Mouse (Mus musculus) G1E (cell line): ENCODE measurements around the gene Scgb2b26. TPM values are rescaled to one million over a fixed set of nuclear protein-coding genes. Genes with fewer than 3 reads are reported as not detected.
"Not testable (repeated sequence)": the region's sequence is repeated elsewhere in the genome, so short reads cannot be mapped to it uniquely, and the experiment has no call there.

Source experiments
- ATAC-seq: 2 replicates; pipeline ENCODE4 v1.8.0; 2016; ENCODE audit warnings: mild to moderate bottlenecking; ENCODE audit not compliant: insufficient number of reproducible peaks, poor library complexity, low FRiP score, severe bottlenecking; ENCODE audit errors: extremely low read depth
- DNase-seq: peaks from one replicate; pipeline ENCODE4 v3.0.0; 2012; ENCODE audit warnings: low spot score
- H3K27me3 ChIP-seq: 2 replicates; pipeline ENCODE4 v1.6.1; 2012; ENCODE audit warnings: mild to moderate bottlenecking, low read length, inconsistent platforms; ENCODE audit not compliant: insufficient read depth
- H3K36me3 ChIP-seq: replicated peaks from 2 replicates; pipeline ENCODE3; 2012; ENCODE audit warnings: mild to moderate bottlenecking, inconsistent platforms
- H3K4me1 ChIP-seq: 2 replicates; pipeline ENCODE4 v1.6.1; 2012; ENCODE audit warnings: low read depth, low read length, inconsistent platforms, mixed read lengths; ENCODE audit not compliant: insufficient read depth
- H3K4me3 ChIP-seq: 2 replicates; pipeline ENCODE4 v1.5.1; 2012; ENCODE audit warnings: low read depth, mild to moderate bottlenecking, inconsistent platforms, low read length, moderate library complexity, mixed read lengths
- H3K9me3 ChIP-seq: replicated peaks from 2 replicates; pipeline ENCODE4 v1.6.1; 2012; ENCODE audit warnings: inconsistent platforms
- CTCF ChIP-seq: IDR thresholded peaks from 2 replicates; pipeline ENCODE4 v1.5.1; 2012; ENCODE audit warnings: low read depth, low read length, inconsistent platforms, mixed read lengths
- GATA1 ChIP-seq: IDR thresholded peaks from 2 replicates; pipeline ENCODE4 v1.6.1; 2012; ENCODE audit warnings: borderline replicate concordance, low read length, inconsistent platforms, mixed read lengths
- GATA2 ChIP-seq: IDR thresholded peaks from 2 replicates; pipeline ENCODE4 v1.6.1; 2012; ENCODE audit warnings: low read depth, low read length, inconsistent platforms, borderline replicate concordance
- POLR2AphosphoS5 ChIP-seq: IDR thresholded peaks from 2 replicates; pipeline ENCODE4 v1.6.1; 2012; ENCODE audit warnings: low read depth, low read length, inconsistent platforms; ENCODE audit not compliant: insufficient replicate concordance
- TAL1 ChIP-seq: conservative IDR thresholded peaks from 2 replicates; pipeline ENCODE4 v1.6.1; 2012; ENCODE audit warnings: low read depth, low read length, inconsistent platforms, mixed read lengths
- polyA plus RNA-seq: library from polyadenylated mRNA; stranded (reverse); fragments of >175 nt; gene quantifications from 2 replicates; pipeline ENCODE4 v1.2.3, GENCODE M21; 2012
- total RNA-seq, 2 experiments: library from RNA; stranded (forward) in 1 of 2; stranded (reverse) in 1 of 2; fragments of 200-1000 nt in 1 of 2; fragments of >200 nt in 1 of 2; fragmentation: Nextera tagmentation in 1 of 2; gene quantifications; 2 replicates each; pipeline ENCODE4 v1.2.3; 2014 to 2017

Gene Scgb2b26
- total RNA-seq (2014; fragmentation: Nextera tagmentation) (not detected in 2 replicates), total RNA-seq (2017) (not detected in 2 replicates), polyA plus RNA-seq (not detected in 2 replicates)

- no peak within 1 kb of the TSS for H3K4me3 ChIP-seq
- DNase-seq (no peak), ATAC-seq (no peak)
- H3K36me3 ChIP-seq: no peaks in the 10 kb centered on the region
- no peaks in the 10 kb centered on the region for H3K27me3 ChIP-seq
- H3K9me3 ChIP-seq: peaks cover 2% of the 10 kb centered on the region; the same call in 1 of the 2 replicates
- TF ChIP-seq POLR2AphosphoS5: no peak
- no peaks in the 10 kb centered on the region for H3K4me1 ChIP-seq
These were observed at the start of gene Scgb2b26 for GRCm38 (mm10) chr7:33944940-33945339. TSS of gene Scgb2b26 (minus strand) at chr7:33945040.

GRCm38 (mm10) chr7:33982281-33982680 lies 37.4 kb upstream of the Scgb2b26 start:
- DNase-seq, H3K27me3 ChIP-seq, H3K4me3 ChIP-seq, H3K9me3 ChIP-seq, ATAC-seq, H3K4me1 ChIP-seq, H3K36me3 ChIP-seq: not testable (repeated sequence)
- TF ChIP-seq CTCF: 0 out of 2 replicates have a peak, but pooled peaks have one; percentile 6

- ATAC-seq (no peak), DNase-seq (no peak)
- Histone ChIP-seq H3K36me3 (no peaks in the 10 kb centered on the region), H3K9me3 (no peaks in the 10 kb centered on the region), H3K4me1 (no peaks in the 10 kb centered on the region), H3K27me3 (no peaks in the 10 kb centered on the region), H3K4me3 (no peak overlapping the region)
- TF ChIP-seq TAL1 (no peak), GATA1 (no peak), GATA2 (no peak), CTCF (no peak), POLR2AphosphoS5 (no peak)
These were observed 41.9 kb downstream of the Scgb2b26 start for GRCm38 (mm10) chr7:33902982-33903381.

GRCm38 (mm10) chr7:33900803-33901202 lies 44.0 kb downstream of the Scgb2b26 start:
- Histone ChIP-seq H3K4me1 (no peaks in the 10 kb centered on the region), H3K9me3 (no peaks in the 10 kb centered on the region), H3K27me3 (no peaks in the 10 kb centered on the region), H3K36me3 (no peaks in the 10 kb centered on the region), H3K4me3 (no peak overlapping the region)
- ATAC-seq: no peak
- TF ChIP-seq TAL1 (no peak), CTCF (no peak), GATA2 (no peak), GATA1 (no peak), POLR2AphosphoS5 (no peak)
- DNase-seq: no peak

GRCm38 (mm10) chr7:33900007-33900406 lies 44.8 kb downstream of the Scgb2b26 start:
- Histone ChIP-seq H3K4me3 (no peak overlapping the region), H3K4me1 (no peaks in the 10 kb centered on the region), H3K27me3 (no peaks in the 10 kb centered on the region), H3K9me3 (no peaks in the 10 kb centered on the region), H3K36me3 (no peaks in the 10 kb centered on the region)
- DNase-seq (no peak), ATAC-seq (no peak)
- no peak for TF ChIP-seq TAL1
- TF ChIP-seq GATA2: no peak
- TF ChIP-seq POLR2AphosphoS5: no peak

Other genes with a start within 250 kb of the Scgb2b26 start
- gene Scgb2b24, start 205.7 kb downstream of the Scgb2b26 start, total RNA-seq (2014; fragmentation: Nextera tagmentation): not detected in 2 replicates
- gene Scgb2b24, start 205.7 kb downstream of the Scgb2b26 start, total RNA-seq (2017): 0.33 TPM in 1 of 2 replicates, not detected in the other
- not detected in 2 replicates for gene Scgb2b24, start 205.7 kb downstream of the Scgb2b26 start, polyA plus RNA-seq
- gene Scgb1b24, start 201.2 kb downstream of the Scgb2b26 start, total RNA-seq (2014; fragmentation: Nextera tagmentation): not detected in 2 replicates
- not detected in 2 replicates for gene Scgb1b24, start 201.2 kb downstream of the Scgb2b26 start, total RNA-seq (2017)
- not detected in 2 replicates for gene Scgb1b24, start 201.2 kb downstream of the Scgb2b26 start, polyA plus RNA-seq
- not detected in 2 replicates for gene Scgb2b27, start 68.9 kb upstream of the Scgb2b26 start, total RNA-seq (2014; fragmentation: Nextera tagmentation)
- 0.06 and 0.16 TPM in 2 replicates for gene Scgb2b27, start 68.9 kb upstream of the Scgb2b26 start, total RNA-seq (2017)
- not detected in 2 replicates for gene Scgb2b27, start 68.9 kb upstream of the Scgb2b26 start, polyA plus RNA-seq
- not detected in 2 replicates for gene Scgb1b27, start 76.4 kb upstream of the Scgb2b26 start, total RNA-seq (2014; fragmentation: Nextera tagmentation)
- 0.44 TPM in 1 of 2 replicates, not detected in the other for gene Scgb1b27, start 76.4 kb upstream of the Scgb2b26 start, total RNA-seq (2017)
- not detected in 2 replicates for gene Scgb1b27, start 76.4 kb upstream of the Scgb2b26 start, polyA plus RNA-seq
- not detected in 2 replicates for gene Scgb1b30, start 150.4 kb upstream of the Scgb2b26 start, total RNA-seq (2014; fragmentation: Nextera tagmentation)
- not detected in 2 replicates for gene Scgb1b30, start 150.4 kb upstream of the Scgb2b26 start, total RNA-seq (2017)
- gene Scgb1b30, start 150.4 kb upstream of the Scgb2b26 start, polyA plus RNA-seq: not detected in 2 replicates
- not detected in 2 replicates for gene Wtip, start 188.2 kb upstream of the Scgb2b26 start, total RNA-seq (2014; fragmentation: Nextera tagmentation)
- gene Wtip, start 188.2 kb upstream of the Scgb2b26 start, total RNA-seq (2017): not detected in 2 replicates
- gene Wtip, start 188.2 kb upstream of the Scgb2b26 start, polyA plus RNA-seq: not detected in 2 replicates
- 251 and 253 TPM in 2 replicates for gene Uba2, start 224.6 kb upstream of the Scgb2b26 start, total RNA-seq (2014; fragmentation: Nextera tagmentation)
- gene Uba2, start 224.6 kb upstream of the Scgb2b26 start, total RNA-seq (2017): 334 TPM in 2 replicates
- 57.5 and 69.1 TPM in 2 replicates for gene Uba2, start 224.6 kb upstream of the Scgb2b26 start, polyA plus RNA-seq